Mouse (Mus musculus) liver, postnatal 0 days (tissue): ENCODE measurements around the gene Slc25a18.

Source experiments
- CTCF ChIP-seq: sonication (generic); IDR thresholded peaks from 2 replicates; pipeline ENCODE4 v1.5.1; 2016; ENCODE audit warnings: antibody characterized with exemption, low read depth
- EP300 ChIP-seq: IDR thresholded peaks from 2 replicates; pipeline ENCODE4 v1.6.1; 2016; ENCODE audit warnings: antibody characterized with exemption, low read depth, mild to moderate bottlenecking

DNA sequence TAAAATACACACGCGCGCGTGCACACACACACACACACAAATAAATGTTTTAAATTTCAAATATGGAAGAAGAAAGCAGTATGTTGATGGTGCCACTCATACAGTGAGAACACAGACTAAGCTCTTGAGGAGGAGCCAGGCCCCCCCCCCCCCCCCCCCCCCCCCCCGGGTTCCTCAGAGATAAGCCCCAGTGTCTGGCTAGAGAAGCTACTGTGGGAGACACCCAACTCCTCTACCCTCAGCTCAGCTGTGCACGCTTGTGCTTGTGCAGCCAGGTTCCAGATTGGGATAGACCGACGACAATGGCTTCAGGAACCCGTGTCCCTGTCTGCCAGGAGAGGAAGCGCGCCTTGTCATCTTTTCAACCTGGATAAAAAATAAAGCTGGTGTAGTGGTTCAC lies 16.8 kb downstream of the Slc25a18 start:
- TF ChIP-seq CTCF (no peak), EP300 (no peak)
